Mouse (Mus musculus): ENCODE measurements around the gene March6. TPM values are rescaled to one million over a fixed set of nuclear protein-coding genes. Genes with fewer than 3 reads are reported as not detected.
A peak's percentile ranks its signal among the peaks of the same experiment; 100 is the strongest.

March6 gene
- polyA plus RNA-seq, 1 experiment: 24.0 TPM

DNA sequence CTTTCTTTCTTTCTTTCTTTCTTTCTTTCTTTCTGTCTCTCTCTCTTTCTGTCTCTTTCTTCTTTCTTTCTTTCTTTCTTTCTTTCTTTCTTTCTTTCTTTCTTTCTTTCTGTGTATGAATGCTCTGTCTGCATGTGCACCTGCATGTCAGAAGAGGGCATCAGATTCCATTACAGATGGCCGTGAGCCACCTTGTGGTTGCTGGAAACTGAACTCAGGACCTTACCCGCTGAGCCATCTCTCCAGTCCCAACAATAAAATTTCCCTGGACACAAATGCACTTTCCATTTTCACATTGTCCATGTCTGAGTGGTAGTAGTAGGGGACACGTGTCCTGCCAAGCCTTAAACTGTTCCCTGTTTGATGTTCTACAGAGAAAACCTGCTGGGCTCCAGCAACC lies 103.5 kb downstream of the March6 start:
- Histone ChIP-seq H3K4me3 (ENCODE audit: control insufficient read depth, insufficient read depth, low read length) (no peak overlapping the region), H3K36me3 (ENCODE audit: control insufficient read depth, insufficient read depth, low read length) (no peaks in the 10 kb centered on the region), H3K27me3 (ENCODE audit: control insufficient read depth, insufficient read depth, low read length) (no peaks in the 10 kb centered on the region), H3K4me1 (replicated peaks; ENCODE audit: control insufficient read depth, insufficient read depth, low read length) (no peaks in the 10 kb centered on the region), H3K27ac (ENCODE audit: control insufficient read depth, insufficient read depth, low read length) (no peak overlapping the region)
- no peak for DNase-seq
- TF ChIP-seq POLR2A (IDR thresholded peaks at IDR 0.05; ENCODE audit: control insufficient read depth, extremely low read depth, insufficient read depth, low read length, poor library complexity): no peak
- no peak for TF ChIP-seq CTCF (IDR thresholded peaks at IDR 0.05; ENCODE audit: borderline replicate concordance, control insufficient read depth, extremely low read depth, insufficient read depth, low read length, poor library complexity)
- WGBS: 83% methylated on average over 3 of the region's 3 CpGs

DNA sequence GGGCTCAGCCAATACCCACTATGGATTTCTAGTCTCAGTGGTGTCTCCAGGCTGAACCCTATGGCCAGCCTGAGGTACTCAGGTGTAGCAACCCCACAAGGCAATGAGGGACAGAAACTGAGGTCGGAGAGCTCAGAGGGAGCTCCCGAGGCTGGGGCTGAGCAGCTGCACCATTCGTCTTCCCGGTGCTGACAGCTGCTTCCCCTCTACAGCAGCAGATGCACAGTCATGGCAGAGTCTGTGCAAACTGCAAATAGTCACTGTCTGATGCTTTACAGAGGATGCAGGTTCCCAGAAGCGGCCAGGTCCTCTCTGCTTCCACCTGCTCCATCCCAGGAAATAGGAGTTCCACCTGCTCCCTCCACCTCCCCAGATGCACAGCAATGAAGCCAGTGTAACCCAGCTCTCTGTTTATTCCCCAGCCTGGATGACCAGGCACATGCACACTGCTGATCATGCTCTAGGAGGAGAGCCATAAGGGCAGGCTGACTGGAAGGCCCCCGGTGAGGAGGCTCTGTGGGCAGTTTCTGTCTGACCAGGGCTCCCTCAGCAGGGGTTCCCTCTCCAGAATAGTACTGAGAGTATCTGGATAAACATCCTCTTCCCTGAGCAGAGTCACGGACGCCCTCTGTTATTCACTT lies 104.7 kb downstream of the March6 start:
- 26% methylated on average over 8 of the region's 8 CpGs for WGBS
- no peak overlapping the region for H3K4me3 ChIP-seq (ENCODE audit: control insufficient read depth, insufficient read depth, low read length)
- H3K27ac ChIP-seq (ENCODE audit: control insufficient read depth, insufficient read depth, low read length): no peak overlapping the region
- no peak for TF ChIP-seq POLR2A (IDR thresholded peaks at IDR 0.05; ENCODE audit: control insufficient read depth, extremely low read depth, insufficient read depth, low read length, poor library complexity)
- TF ChIP-seq CTCF (IDR thresholded peaks at IDR 0.05; ENCODE audit: borderline replicate concordance, control insufficient read depth, extremely low read depth, insufficient read depth, low read length, poor library complexity): no peak
- no peaks in the 10 kb centered on the region for H3K4me1 ChIP-seq (replicated peaks; ENCODE audit: control insufficient read depth, insufficient read depth, low read length)
- no peak for DNase-seq
- no peaks in the 10 kb centered on the region for H3K36me3 ChIP-seq (ENCODE audit: control insufficient read depth, insufficient read depth, low read length)
- no peaks in the 10 kb centered on the region for H3K27me3 ChIP-seq (ENCODE audit: control insufficient read depth, insufficient read depth, low read length)

DNA sequence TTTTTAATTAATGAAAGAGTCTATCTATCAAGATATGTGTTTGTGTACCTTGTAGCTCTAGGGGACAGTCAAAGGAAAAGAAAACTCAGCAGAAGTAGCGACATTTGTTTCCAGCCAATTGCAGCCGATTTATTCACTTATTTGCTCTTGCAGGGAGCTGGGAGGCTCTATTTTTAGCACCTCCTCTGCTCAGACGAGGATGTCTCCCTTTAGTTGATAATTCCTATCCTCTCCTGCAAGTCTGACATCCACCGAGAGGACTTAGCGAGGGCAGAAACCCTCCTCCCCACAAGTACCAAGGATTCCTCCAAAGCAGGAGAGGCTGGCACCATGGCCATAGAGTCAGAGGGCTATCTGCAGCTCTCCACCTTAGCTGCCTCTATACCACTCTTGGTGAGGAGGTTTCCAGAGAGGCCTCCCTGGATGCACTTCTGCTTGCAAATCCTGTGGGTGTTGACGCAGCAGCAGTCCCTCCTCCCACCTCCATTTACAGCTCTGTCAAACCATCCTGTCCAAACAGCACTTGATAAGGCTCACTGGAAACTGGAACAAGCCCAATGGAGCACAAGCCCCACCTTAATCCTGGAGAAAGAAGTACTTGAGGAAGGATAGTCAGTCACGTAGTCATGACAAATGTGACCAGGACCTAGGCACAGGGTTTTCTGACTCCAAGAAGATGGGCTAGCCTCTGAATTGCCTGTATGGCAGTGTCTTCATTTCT lies 108.0 kb downstream of the March6 start:
- DNase-seq: no peak
- peaks cover 10% of the 10 kb centered on the region for H3K4me1 ChIP-seq (replicated peaks; ENCODE audit: control insufficient read depth, insufficient read depth, low read length)
- no peak overlapping the region for H3K27ac ChIP-seq (ENCODE audit: control insufficient read depth, insufficient read depth, low read length)
- TF ChIP-seq POLR2A (IDR thresholded peaks at IDR 0.05; ENCODE audit: control insufficient read depth, extremely low read depth, insufficient read depth, low read length, poor library complexity): no peak
- TF ChIP-seq CTCF (IDR thresholded peaks at IDR 0.05; ENCODE audit: borderline replicate concordance, control insufficient read depth, extremely low read depth, insufficient read depth, low read length, poor library complexity): no peak
- H3K4me3 ChIP-seq (ENCODE audit: control insufficient read depth, insufficient read depth, low read length): no peak overlapping the region
- no peaks in the 10 kb centered on the region for H3K36me3 ChIP-seq (ENCODE audit: control insufficient read depth, insufficient read depth, low read length)
- no peaks in the 10 kb centered on the region for H3K27me3 ChIP-seq (ENCODE audit: control insufficient read depth, insufficient read depth, low read length)
- WGBS: 84% methylated on average over 7 of the region's 7 CpGs

DNA sequence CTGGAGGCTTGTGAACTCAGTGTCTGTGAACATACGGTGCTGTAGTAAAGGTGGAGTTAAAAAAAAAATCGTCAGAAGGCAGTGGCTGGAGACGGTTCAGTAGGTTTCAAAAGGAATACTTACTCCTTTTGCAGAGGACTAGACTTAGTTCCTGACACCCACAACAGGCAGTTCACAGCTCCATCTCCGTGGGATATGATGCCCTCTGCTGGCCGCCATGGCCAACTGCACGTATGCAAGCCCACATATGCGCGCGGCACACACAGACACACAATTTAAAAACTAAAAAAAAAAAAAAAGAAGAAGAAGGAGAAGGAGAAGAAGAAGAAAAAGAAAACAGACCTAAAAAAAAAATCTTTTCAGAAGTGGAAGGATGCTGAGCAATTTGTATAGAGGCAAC lies 111.8 kb downstream of the March6 start:
- Histone ChIP-seq H3K4me1 (replicated peaks; ENCODE audit: control insufficient read depth, insufficient read depth, low read length) (peaks cover 12% of the 10 kb centered on the region), H3K27me3 (ENCODE audit: control insufficient read depth, insufficient read depth, low read length) (no peaks in the 10 kb centered on the region), H3K4me3 (ENCODE audit: control insufficient read depth, insufficient read depth, low read length) (no peak overlapping the region), H3K27ac (ENCODE audit: control insufficient read depth, insufficient read depth, low read length) (no peak overlapping the region), H3K36me3 (ENCODE audit: control insufficient read depth, insufficient read depth, low read length) (no peaks in the 10 kb centered on the region)
- DNase-seq: peak; percentile 37
- WGBS: 56% methylated on average over 9 of the region's 9 CpGs
- TF ChIP-seq POLR2A (IDR thresholded peaks at IDR 0.05; ENCODE audit: control insufficient read depth, extremely low read depth, insufficient read depth, low read length, poor library complexity) (no peak), CTCF (IDR thresholded peaks at IDR 0.05; ENCODE audit: borderline replicate concordance, control insufficient read depth, extremely low read depth, insufficient read depth, low read length, poor library complexity) (peak; percentile 69; the same call in 1 of the 2 replicates)

DNA sequence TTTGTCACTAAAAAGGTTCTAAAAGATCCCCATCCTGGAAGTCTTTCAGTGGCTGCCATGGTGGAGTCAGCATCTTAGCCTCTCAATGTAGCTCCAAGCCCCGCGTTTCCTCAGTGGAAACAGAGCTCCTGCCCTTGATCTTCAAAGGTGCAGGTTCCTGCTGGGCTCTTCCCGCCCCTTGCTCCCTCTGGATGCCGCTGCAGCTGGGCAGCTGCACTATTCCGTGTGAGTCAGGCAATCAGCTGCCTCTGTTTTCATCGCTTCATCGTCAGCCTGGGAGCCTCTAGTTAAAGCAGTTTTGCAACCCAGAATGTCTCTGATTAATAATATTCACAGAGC lies 112.2 kb downstream of the March6 start:
- 24% methylated on average over 7 of the region's 7 CpGs for WGBS
- Histone ChIP-seq H3K27ac (ENCODE audit: control insufficient read depth, insufficient read depth, low read length) (no peak overlapping the region), H3K36me3 (ENCODE audit: control insufficient read depth, insufficient read depth, low read length) (no peaks in the 10 kb centered on the region), H3K4me3 (ENCODE audit: control insufficient read depth, insufficient read depth, low read length) (no peak overlapping the region), H3K4me1 (replicated peaks; ENCODE audit: control insufficient read depth, insufficient read depth, low read length) (peaks cover 12% of the 10 kb centered on the region), H3K27me3 (ENCODE audit: control insufficient read depth, insufficient read depth, low read length) (no peaks in the 10 kb centered on the region)
- no peak for TF ChIP-seq CTCF (IDR thresholded peaks at IDR 0.05; ENCODE audit: borderline replicate concordance, control insufficient read depth, extremely low read depth, insufficient read depth, low read length, poor library complexity)
- no peak for TF ChIP-seq POLR2A (IDR thresholded peaks at IDR 0.05; ENCODE audit: control insufficient read depth, extremely low read depth, insufficient read depth, low read length, poor library complexity)
- DNase-seq: no peak

DNA sequence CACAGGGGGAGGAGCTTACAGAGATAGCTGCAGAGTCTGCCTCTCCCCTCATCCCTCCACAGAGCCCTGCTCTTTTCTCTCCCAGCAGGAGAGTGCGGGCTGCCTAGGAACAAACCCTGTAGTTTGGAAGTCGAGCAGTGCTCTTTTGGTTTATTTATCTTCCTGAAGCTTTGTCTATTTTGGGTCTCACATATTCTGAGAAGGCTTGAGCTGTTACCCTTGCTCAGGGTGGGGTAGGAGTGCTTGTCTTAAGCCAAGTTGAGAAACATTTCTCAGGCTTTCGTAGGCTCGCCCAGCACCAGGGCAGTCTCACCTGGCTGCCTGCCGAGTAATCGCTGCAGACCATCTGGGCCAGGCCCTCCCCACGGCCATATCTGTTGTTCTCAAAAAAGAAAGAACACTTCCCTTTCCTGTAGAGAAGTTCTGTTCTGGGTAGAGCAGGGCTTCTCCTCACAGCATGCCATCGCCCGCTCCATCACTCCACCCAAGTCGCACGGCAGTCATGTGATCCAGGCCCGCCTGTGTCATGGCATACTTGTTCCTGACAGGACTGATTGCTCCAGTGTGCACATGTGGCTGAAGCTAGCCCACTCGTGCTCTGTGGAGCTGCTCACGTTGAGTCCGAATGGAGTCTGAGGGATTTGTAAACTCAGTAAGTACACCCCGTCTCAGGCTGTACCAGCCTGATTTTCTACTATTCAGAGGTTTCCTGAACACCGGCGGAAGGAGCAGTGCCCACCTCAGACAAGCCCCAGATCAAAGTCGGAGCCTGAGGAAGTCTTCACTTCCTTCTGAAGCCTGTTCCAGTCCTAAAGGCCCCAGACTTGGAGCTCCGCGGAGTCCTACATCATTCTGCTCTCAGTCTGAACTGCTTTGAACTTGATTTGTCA lies 112.8 kb downstream of the March6 start:
- H3K27me3 ChIP-seq (ENCODE audit: control insufficient read depth, insufficient read depth, low read length): no peaks in the 10 kb centered on the region
- 5% methylated on average over 21 of the region's 21 CpGs for WGBS
- peaks cover 13% of the 10 kb centered on the region for H3K4me1 ChIP-seq (replicated peaks; ENCODE audit: control insufficient read depth, insufficient read depth, low read length)
- H3K4me3 ChIP-seq (ENCODE audit: control insufficient read depth, insufficient read depth, low read length): peak overlapping the region; percentile 15; the same call in 1 of the 2 replicates
- DNase-seq: peak; percentile 10
- no peaks in the 10 kb centered on the region for H3K36me3 ChIP-seq (ENCODE audit: control insufficient read depth, insufficient read depth, low read length)
- TF ChIP-seq CTCF (IDR thresholded peaks at IDR 0.05; ENCODE audit: borderline replicate concordance, control insufficient read depth, extremely low read depth, insufficient read depth, low read length, poor library complexity): no peak
- no peak for TF ChIP-seq POLR2A (IDR thresholded peaks at IDR 0.05; ENCODE audit: control insufficient read depth, extremely low read depth, insufficient read depth, low read length, poor library complexity)
- H3K27ac ChIP-seq (ENCODE audit: control insufficient read depth, insufficient read depth, low read length): no peak overlapping the region
